In genomic region chr9:100488056-100488713, GRCm38 (mm10) we compare ENCODE assay signal across 13 mouse cellular contexts. TPM values are rescaled to one million over a fixed set of nuclear protein-coding genes. Genes with fewer than 3 reads are reported as not detected.
DNase-seq lines count a peak whose midpoint lies in the region; ATAC-seq and TF ChIP-seq lines count a peak whose summit lies in the region.
"Had no signal": no experiment of that assay in that cellular context is flagged by ENCODE, and none has a peak within 500 bp of the region (broad histone marks: within the 10 kb centered on the region; RNA-seq: fewer than 3 reads in every experiment).

No protein-coding gene starts in this region.

- H3K4me3 ChIP-seq in gastrocnemius, adult 2 months: no peak overlapping the region
- H3K4me3 ChIP-seq in kidney, embryonic 15.5 days (replicated peaks): no peak overlapping the region
- no peak overlapping the region for H3K4me3 ChIP-seq in brown adipose tissue, adult 24 weeks (ENCODE audit: insufficient read depth, low read depth, low read length)
- H3K4me3 ChIP-seq: limb, embryonic 13.5 days; neural tube, embryonic 13.5 days had no signal

- H3K4me2 ChIP-seq in kidney, embryonic 15.5 days: no peak overlapping the region
- H3K4me2 ChIP-seq: limb, embryonic 13.5 days; neural tube, embryonic 13.5 days had no signal

- H3K27ac ChIP-seq in gastrocnemius, adult 2 months: peak overlapping the region; percentile 73
- H3K27ac ChIP-seq in kidney, embryonic 15.5 days: peak overlapping the region; percentile 67
- peak overlapping the region; percentile 70 for H3K27ac ChIP-seq in brown adipose tissue, adult 24 weeks (replicated peaks; ENCODE audit: low read depth, low read length)
- H3K27ac ChIP-seq: limb, embryonic 13.5 days; neural tube, embryonic 13.5 days had no signal

- peak; percentile 87 for ATAC-seq in kidney, embryonic 15.5 days (replicated peaks; ENCODE audit: low FRiP score)

- intact Hi-C loops in gastrocnemius, adult 2 months (cut with DNase I): no loop called here

- H3K9me3 ChIP-seq in kidney, embryonic 15.5 days (replicated peaks): no peaks in the 10 kb centered on the region
- H3K9me3 ChIP-seq: limb, embryonic 13.5 days; neural tube, embryonic 13.5 days had no signal

- DNase-seq in gastrocnemius, adult 2 months: no peak
- DNase-seq in gastrocnemius, adult 18-20 months (ENCODE audit: low spot score): no peak
- DNase-seq in kidney, adult 11 months: no peak
- peak; percentile 56 for DNase-seq in large intestine, adult 2 months (ENCODE audit: low read depth, low spot score)
- no peak for DNase-seq in adrenal gland, adult 8-10 months
- DNase-seq in spleen, postnatal 4 days (ENCODE audit: low spot score in 2 of 2): no peak
- DNase-seq: adrenal gland, postnatal 14 days; spleen, adult 18-20 months; thymus, adult 18-20 months had no signal

- H3K36me3 ChIP-seq in kidney, embryonic 15.5 days: peaks cover 4% of the 10 kb centered on the region; the same call in 1 of the 2 replicates
- H3K36me3 ChIP-seq: neural tube, embryonic 13.5 days had no signal

- no peak overlapping the region for H3K9ac ChIP-seq in kidney, embryonic 15.5 days
- H3K9ac ChIP-seq: limb, embryonic 13.5 days; neural tube, embryonic 13.5 days had no signal

- no peaks in the 10 kb centered on the region for H3K27me3 ChIP-seq in kidney, embryonic 15.5 days
- H3K27me3 ChIP-seq: limb, embryonic 13.5 days; neural tube, embryonic 13.5 days had no signal

- peaks cover 17% of the 10 kb centered on the region for H3K4me1 ChIP-seq in kidney, embryonic 15.5 days
- H3K4me1 ChIP-seq in brown adipose tissue, adult 24 weeks (ENCODE audit: control insufficient read depth, insufficient read depth, insufficient read length, low read length): peaks cover 20% of the 10 kb centered on the region
- H3K4me1 ChIP-seq: neural tube, embryonic 13.5 days had no signal

- WGBS in kidney, embryonic 15.5 days: 48% methylated on average over 7 of the region's 7 CpGs
- 25% methylated on average over 7 of the region's 7 CpGs for WGBS in large intestine, adult 2 months

- TF ChIP-seq CTCF in gastrocnemius, adult 2 months (IDR thresholded peaks at IDR 0.05): no peak

RNA-seq across cellular contexts. Expression of gene Il20rb, which starts 1.6 kb away (rescaled TPM):
- total RNA-seq in gastrocnemius, adult 2 months (2021): 1 to 10 TPM; 1.3 to 1.9 TPM
- 1 to 10 TPM; 1.1 TPM for total RNA-seq in gastrocnemius, adult 18-20 months (2021)
- 1.2 and 1.5 TPM in 2 replicates for polyA plus RNA-seq in kidney, embryonic 15.5 days (2015; fragmentation: Nextera tagmentation; extraction: Ambion mirVana)
- polyA plus RNA-seq in brown adipose tissue, adult 24 weeks (2012; ENCODE audit: insufficient read depth, insufficient read length, missing spikeins): 1.3 TPM in 1 of 2 replicates, not detected in the other
- polyA plus RNA-seq in large intestine, adult 2 months (2012; rRNA removed): 1.3 and 2.0 TPM in 2 replicates
- 1 to 10 TPM in 3 of 4 experiments, under 1 TPM in 1; 0.87 to 1.4 (median 1.0) TPM for total RNA-seq in adrenal gland, adult 8-10 months (2022)

RNA-seq across cellular contexts. Expression of gene Nck1, which starts 57.7 kb away (rescaled TPM):
- total RNA-seq in gastrocnemius, adult 2 months (2021): 10 to 100 TPM; 26.0 to 37.4 TPM
- total RNA-seq in gastrocnemius, adult 18-20 months (2021): 10 to 100 TPM; 25.3 to 34.2 TPM
- polyA plus RNA-seq in kidney, embryonic 15.5 days (2015; fragmentation: Nextera tagmentation; extraction: Ambion mirVana): 71.5 and 76.8 TPM in 2 replicates
- 39.8 and 44.1 TPM in 2 replicates for polyA plus RNA-seq in brown adipose tissue, adult 24 weeks (2012; ENCODE audit: insufficient read depth, insufficient read length, missing spikeins)
- polyA plus RNA-seq in large intestine, adult 2 months (2012; rRNA removed): 3.6 and 4.2 TPM in 2 replicates
- total RNA-seq in adrenal gland, adult 8-10 months (2022): 10 to 100 TPM; 46.4 to 53.8 (median 49.6) TPM
